Mouse (Mus musculus) cortical plate, adult 2 months (tissue): ENCODE results near the gene Mageb18.
"Not testable (repeated sequence)": the region's sequence is repeated elsewhere in the genome, so short reads cannot be mapped to it uniquely, and the experiment has no call there.

Experiments
- CTCF ChIP-seq: fragments of 200-500 bp; IDR thresholded peaks from 2 replicates; pipeline ENCODE4 v1.5.1; 2011; ENCODE audit warnings: mild to moderate bottlenecking, control low read depth, low read length; ENCODE audit not compliant: insufficient read depth; ENCODE audit errors: extremely low read depth
- POLR2A ChIP-seq: fragments of 200-500 bp; IDR thresholded peaks from 2 replicates; pipeline ENCODE4 v1.6.1; 2011; ENCODE audit warnings: mild to moderate bottlenecking, low read length, control low read depth; ENCODE audit not compliant: insufficient read depth; ENCODE audit errors: extremely low read depth

- TF ChIP-seq CTCF, POLR2A: not testable (repeated sequence)
Observed at GRCm38 (mm10) chrX:92489649-92490048, 109.7 kb downstream of the Mageb18 start, which contains the start of gene Gm5941.
